Mouse (Mus musculus) CH12.LX (cell line): ENCODE data around the gene Fkbp11. TPM values are rescaled to one million over a fixed set of nuclear protein-coding genes. Genes with fewer than 3 reads are reported as not detected.

Experiments used
- DNase-seq: peaks from one replicate; pipeline ENCODE4 v3.0.0-alpha.2; 2013; ENCODE audit errors: extremely low read depth
- H3K27ac ChIP-seq: 2 replicates; pipeline ENCODE4 v1.5.1; 2012; ENCODE audit warnings: low read depth, mild to moderate bottlenecking, control low read depth, moderate library complexity; ENCODE audit not compliant: insufficient read depth
- H3K27me3 ChIP-seq: replicated peaks from 2 replicates; pipeline ENCODE3; 2012; ENCODE audit warnings: inconsistent platforms
- H3K36me3 ChIP-seq, 2 experiments: replicated peaks in 1 of 2; 2 replicates each; pipeline versions ENCODE3 to v1.6.1; 2012; ENCODE audit warnings: inconsistent platforms in 1 of 2, low read length in 1 of 2, mild to moderate bottlenecking in 1 of 2, mixed read lengths in 1 of 2, moderate library complexity in 1 of 2; ENCODE audit not compliant: control insufficient read depth in 1 of 2, insufficient read depth in 1 of 2
- H3K4me1 ChIP-seq, 2 experiments: 2 replicates each; pipeline ENCODE4 v1.6.1; 2012; ENCODE audit warnings: inconsistent platforms in 1 of 2, moderate library complexity in 1 of 2; ENCODE audit not compliant: insufficient read depth in 2 of 2, control insufficient read depth in 1 of 2
- H3K4me2 ChIP-seq: 2 replicates; pipeline ENCODE4 v1.6.1; 2012; ENCODE audit warnings: low read depth, mild to moderate bottlenecking, control low read depth; ENCODE audit not compliant: poor library complexity, insufficient read depth, severe bottlenecking
- H3K4me3 ChIP-seq, 3 experiments: fragments of 150-350 bp in 1 of 3; sonication (generic) in 1 of 3; replicated peaks in 1 of 3; 2 replicates each; pipeline versions ENCODE3 to v1.5.1; 2011 to 2012; ENCODE audit warnings: low read depth in 2 of 3, low read length in 2 of 3, mild to moderate bottlenecking in 2 of 3, moderate library complexity in 2 of 3, control low read depth in 1 of 3, improper control_type of control experiment in 1 of 3, inconsistent platforms in 1 of 3, mixed read lengths in 1 of 3; ENCODE audit not compliant: poor library complexity in 1 of 3
- H3K79me2 ChIP-seq: replicated peaks from 2 replicates; pipeline ENCODE4 v1.6.1; 2012; ENCODE audit warnings: mild to moderate bottlenecking, moderate library complexity; ENCODE audit not compliant: control insufficient read depth, poor library complexity, insufficient read depth, severe bottlenecking; ENCODE audit errors: extremely low read depth
- H3K9ac ChIP-seq: 2 replicates; pipeline ENCODE4 v1.6.1; 2012; ENCODE audit warnings: low read depth, mild to moderate bottlenecking, control low read depth, moderate library complexity; ENCODE audit not compliant: insufficient read depth
- H3K9me3 ChIP-seq: replicated peaks from 2 replicates; pipeline ENCODE3; 2012; ENCODE audit warnings: low read length, inconsistent platforms, mixed read lengths
- BHLHE40 ChIP-seq: IDR thresholded peaks from 2 replicates; pipeline ENCODE4 v1.6.1; 2011; ENCODE audit warnings: mild to moderate bottlenecking, low read depth, low read length, improper control_type of control experiment
- CHD1 ChIP-seq: IDR thresholded peaks from 2 replicates; pipeline ENCODE4 v1.6.1; 2012; ENCODE audit warnings: low read depth, low read length, improper control_type of control experiment, inconsistent platforms
- CHD2 ChIP-seq: IDR thresholded peaks from 2 replicates; pipeline ENCODE4 v1.6.1; 2011; ENCODE audit warnings: low read length, improper control_type of control experiment
- CTCF ChIP-seq, 2 experiments: IDR thresholded peaks in 1 of 2; conservative IDR thresholded peaks in 1 of 2; 2 replicates each; pipeline ENCODE4 v1.5.1; 2011 to 2012; ENCODE audit warnings: low read depth in 2 of 2, low read length in 2 of 2, improper control_type of control experiment in 1 of 2, inconsistent platforms in 1 of 2, mild to moderate bottlenecking in 1 of 2, moderate library complexity in 1 of 2
- GABPA ChIP-seq: IDR thresholded peaks from 2 replicates; pipeline ENCODE4 v1.6.1; 2012; ENCODE audit warnings: low read depth, low read length, improper control_type of control experiment, inconsistent platforms; ENCODE audit not compliant: insufficient replicate concordance
- IRF4 ChIP-seq: IDR thresholded peaks from 2 replicates; pipeline ENCODE4 v1.6.1; 2014; ENCODE audit warnings: low read depth, mild to moderate bottlenecking, inconsistent platforms, low read length, improper control_type of control experiment
- JUN ChIP-seq: IDR thresholded peaks from 2 replicates; pipeline ENCODE4 v1.6.1; 2011; ENCODE audit warnings: low read depth, mild to moderate bottlenecking, low read length, improper control_type of control experiment, moderate library complexity; ENCODE audit not compliant: insufficient read depth
- KAT2A ChIP-seq: IDR thresholded peaks from 2 replicates; pipeline ENCODE4 v1.6.1; 2012; ENCODE audit warnings: low read length, improper control_type of control experiment, inconsistent platforms; ENCODE audit not compliant: insufficient replicate concordance
- MAX ChIP-seq: IDR thresholded peaks from 2 replicates; pipeline ENCODE4 v1.6.1; 2011; ENCODE audit warnings: low read length, improper control_type of control experiment
- MAZ ChIP-seq: IDR thresholded peaks from 2 replicates; pipeline ENCODE4 v1.6.1; 2012; ENCODE audit warnings: low read depth, mild to moderate bottlenecking, inconsistent platforms, low read length, improper control_type of control experiment, moderate library complexity
- MEF2A ChIP-seq: IDR thresholded peaks from 2 replicates; pipeline ENCODE4 v1.6.1; 2014; ENCODE audit warnings: low read depth, mild to moderate bottlenecking, inconsistent platforms, low read length, improper control_type of control experiment, borderline replicate concordance
- MXI1 ChIP-seq: IDR thresholded peaks from 2 replicates; pipeline ENCODE4 v1.6.1; 2011; ENCODE audit warnings: mild to moderate bottlenecking, low read depth, low read length, improper control_type of control experiment
- MYC ChIP-seq: IDR thresholded peaks from 2 replicates; pipeline ENCODE4 v1.6.1; 2011; ENCODE audit warnings: low read depth, mild to moderate bottlenecking, improper control_type of control experiment, low read length
- NELFE ChIP-seq: IDR thresholded peaks from 2 replicates; pipeline ENCODE4 v1.6.1; 2011; ENCODE audit warnings: low read depth, low read length, improper control_type of control experiment
- NRF1 ChIP-seq: IDR thresholded peaks from 2 replicates; pipeline ENCODE4 v1.6.1; 2014; ENCODE audit warnings: low read depth, mild to moderate bottlenecking, inconsistent platforms, low read length, improper control_type of control experiment, moderate library complexity
- POLR2A ChIP-seq: IDR thresholded peaks from 2 replicates; pipeline ENCODE4 v1.6.1; 2011; ENCODE audit warnings: low read depth, mild to moderate bottlenecking, improper control_type of control experiment, low read length
- RAD21 ChIP-seq: IDR thresholded peaks from 2 replicates; pipeline ENCODE4 v1.6.1; 2011; ENCODE audit warnings: low read depth, mild to moderate bottlenecking, low read length, improper control_type of control experiment, moderate library complexity
- SIN3A ChIP-seq: IDR thresholded peaks from 2 replicates; pipeline ENCODE4 v1.6.1; 2012; ENCODE audit warnings: low read length, improper control_type of control experiment, inconsistent platforms
- SMC3 ChIP-seq: IDR thresholded peaks from 2 replicates; pipeline ENCODE4 v1.6.1; 2011; ENCODE audit warnings: low read depth, low read length, improper control_type of control experiment
- TCF12 ChIP-seq: IDR thresholded peaks from 2 replicates; pipeline ENCODE4 v1.6.1; 2014; ENCODE audit warnings: low read depth, mild to moderate bottlenecking, inconsistent platforms, low read length, improper control_type of control experiment
- UBTF ChIP-seq: IDR thresholded peaks from 2 replicates; pipeline ENCODE4 v1.6.1; 2012; ENCODE audit warnings: low read depth, mild to moderate bottlenecking, inconsistent platforms, low read length, improper control_type of control experiment, moderate library complexity
- USF1 ChIP-seq: IDR thresholded peaks from 2 replicates; pipeline ENCODE4 v1.6.1; 2014; ENCODE audit warnings: low read depth, mild to moderate bottlenecking, inconsistent platforms, low read length, improper control_type of control experiment
- USF2 ChIP-seq: conservative IDR thresholded peaks from 2 replicates; pipeline ENCODE4 v1.6.1; 2011; ENCODE audit warnings: low read depth, low read length, improper control_type of control experiment
- ZC3H11A ChIP-seq: IDR thresholded peaks from 2 replicates; pipeline ENCODE4 v1.6.1; 2012; ENCODE audit warnings: low read depth, mild to moderate bottlenecking, inconsistent platforms, low read length, improper control_type of control experiment
- ZKSCAN1 ChIP-seq: IDR thresholded peaks from 2 replicates; pipeline ENCODE4 v1.6.1; 2012; ENCODE audit warnings: low read depth, inconsistent platforms, low read length, improper control_type of control experiment, borderline replicate concordance
- ZMIZ1 ChIP-seq: IDR thresholded peaks from 2 replicates; pipeline ENCODE4 v1.6.1; 2012; ENCODE audit warnings: low read depth, mild to moderate bottlenecking, inconsistent platforms, low read length, improper control_type of control experiment
- ZNF384 ChIP-seq: IDR thresholded peaks from 2 replicates; pipeline ENCODE4 v1.6.1; 2012; ENCODE audit warnings: low read depth, low read length, improper control_type of control experiment, inconsistent platforms
- dilution Hi-C: fragments of 300-500 bp; cut with MboI; formaldehyde crosslinking; loops from 2 replicates; pipeline ENCODE4 v1.14.3; 2020; ENCODE audit warnings: low sequenced_read_pairs; ENCODE audit not compliant: extremely low pct_unique_long_range_greater_than_20kb, extremely low pct_ligation_motif_present
- in situ Hi-C: fragments of 300-500 bp; cut with MboI; formaldehyde crosslinking; loops from 3 replicates; pipeline ENCODE4 v1.14.3; 2019; ENCODE audit warnings: low sequenced_read_pairs, low pct_ligation_motif_present, low pct_unique_long_range_greater_than_20kb, mixed read lengths
- polyA plus RNA-seq: library from polyadenylated mRNA; unstranded; fragments of >175 nt; gene quantifications from 2 replicates; pipeline ENCODE4 v1.2.1, GENCODE M21; 2012; ENCODE audit warnings: low read depth; ENCODE audit not compliant: insufficient read length
- total RNA-seq, 2 experiments: library from RNA; depleted of rRNA; stranded (reverse); fragments of 300-350 nt in 1 of 2; fragments of >200 nt in 1 of 2; gene quantifications; 2 replicates each; pipeline ENCODE4 v1.2.3; 2012 to 2014

The Fkbp11 gene
- total RNA-seq (2012; rRNA removed) (75.0 and 132 TPM in 2 replicates), total RNA-seq (2014; rRNA removed) (21.0 and 23.4 TPM in 2 replicates), polyA plus RNA-seq (22.2 and 27.6 TPM in 2 replicates)

DNA sequence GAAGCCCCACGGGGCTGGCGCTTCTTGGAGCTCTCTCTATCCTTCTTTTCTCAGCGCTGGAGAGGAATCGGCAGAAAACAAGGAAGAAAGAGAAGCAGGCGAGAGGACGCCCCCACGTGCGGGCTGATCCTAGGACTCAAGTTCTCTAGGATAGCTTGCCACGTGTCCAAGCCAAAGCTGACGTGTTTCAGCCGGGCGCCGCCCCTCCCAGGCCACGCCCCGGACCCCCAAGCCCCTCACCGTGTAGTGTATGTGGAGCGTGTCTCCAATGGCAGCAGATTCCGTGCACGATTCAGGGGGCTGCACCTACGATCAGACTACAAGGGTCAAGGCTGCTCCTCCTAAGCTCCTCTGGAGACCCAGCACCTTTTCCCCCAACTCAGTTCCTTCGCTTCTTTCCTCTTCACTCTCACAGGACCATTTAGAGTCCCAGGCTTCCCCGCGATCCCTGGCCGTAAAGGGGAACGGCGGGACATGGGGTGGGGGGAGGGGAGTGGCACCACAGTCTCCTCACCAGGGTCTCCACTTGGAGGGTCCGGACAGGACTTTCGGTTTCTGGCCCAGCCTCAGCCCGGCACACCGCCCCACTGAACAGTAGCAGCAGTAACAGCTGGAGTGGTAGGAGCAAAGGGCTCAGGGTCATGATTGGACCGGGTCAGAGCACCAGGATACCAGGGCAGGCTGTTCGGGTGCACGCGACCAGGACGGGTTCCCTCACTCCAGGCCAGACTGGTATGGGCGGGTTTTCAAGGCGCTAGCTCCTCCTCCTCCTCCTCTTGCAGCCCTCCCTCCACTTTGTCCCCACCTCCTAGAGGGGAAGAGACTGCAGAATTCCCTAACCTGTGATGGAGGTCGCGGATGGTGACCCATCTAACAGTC is at the start of gene Fkbp11:
Fkbp11 (minus strand) TSS at position 756 of the 879 bp plus-strand sequence.
- H3K36me3 ChIP-seq, result peaks cover 0 to 13% of the 10 kb centered on the region in 2 experiments
- peak within 1 kb of the TSS; percentile 41 for H3K4me2 ChIP-seq
- H3K4me3 ChIP-seq, result peak within 1 kb of the TSS; percentile 54 to 79 (median 63)
- H3K27me3 ChIP-seq, result no peaks in the 10 kb centered on the region
- H3K27ac ChIP-seq, result no peak within 1 kb of the TSS
- no peaks in the 10 kb centered on the region for H3K9me3 ChIP-seq
- no peak for DNase-seq
- H3K4me1 ChIP-seq, result peaks cover 3 to 14% of the 10 kb centered on the region in 2 experiments
- no peak for TF ChIP-seq KAT2A
- TF ChIP-seq SIN3A, result 0 out of 2 replicates have a peak, but pooled peaks have one; percentile 37
- TF ChIP-seq MYC, result peak; percentile 95
- peak; percentile 45; the same call in 1 of the 2 replicates for TF ChIP-seq NELFE
- 0 out of 2 replicates have a peak, but pooled peaks have one; percentile 45 for TF ChIP-seq MAZ
- peak; percentile 56 for TF ChIP-seq POLR2A
- TF ChIP-seq MAX, result peak; percentile 94
- TF ChIP-seq BHLHE40, result peak; percentile 72
- no peak for TF ChIP-seq CTCF (conservative IDR thresholded peaks at IDR 0.05 in 1 of 2, IDR thresholded peaks at IDR 0.05 in 1 of 2; ENCODE audit: low read depth in 2 of 2, low read length in 2 of 2)
- TF ChIP-seq TCF12, result 0 out of 2 replicates have a peak, but pooled peaks have one; percentile 25
- no peak for TF ChIP-seq ZMIZ1
- TF ChIP-seq MXI1, result peak; percentile 98
- TF ChIP-seq ZNF384, result no peak
- TF ChIP-seq USF1, result peak; percentile 58
- TF ChIP-seq CHD2, result no peak
- TF ChIP-seq, all 38 proteins: peak for 10
- dilution Hi-C loops, result no loop called here
- in situ Hi-C loops, result no loop called here
- no peaks in the 10 kb centered on the region for H3K79me2 ChIP-seq
- H3K9ac ChIP-seq, result peak within 1 kb of the TSS; percentile 49

DNA sequence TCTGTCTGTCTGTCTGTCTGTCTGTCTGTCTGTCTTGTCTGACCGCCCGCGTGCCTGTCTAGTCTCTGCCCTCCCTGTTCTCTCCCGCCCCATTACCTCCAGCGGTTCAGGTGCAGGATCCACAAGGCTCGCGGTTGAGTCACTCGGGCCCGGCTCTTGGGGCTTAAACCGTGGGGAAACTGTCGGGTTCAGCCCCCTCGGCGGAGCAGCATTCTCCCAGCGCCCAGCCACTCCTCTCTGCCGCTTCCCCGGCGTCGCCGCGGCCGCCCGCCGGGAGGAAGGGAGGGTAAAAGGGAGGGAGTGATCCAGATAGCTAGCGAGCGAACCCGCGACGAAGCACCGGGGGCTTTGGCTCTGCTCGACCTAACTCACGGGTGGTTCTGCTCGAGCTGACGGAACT is 49.8 kb upstream of the Fkbp11 start, which contains the start of gene Wnt10b:
Wnt10b (minus strand) TSS at position 389 of the 400 bp plus-strand sequence.
- no peaks in the 10 kb centered on the region for H3K9me3 ChIP-seq
- H3K4me1 ChIP-seq, result peaks cover 15 to 55% of the 10 kb centered on the region in 2 experiments
- in situ Hi-C loops, result no loop called here
- H3K27me3 ChIP-seq, result peaks cover 2% of the 10 kb centered on the region
- H3K79me2 ChIP-seq, result no peaks in the 10 kb centered on the region
- H3K27ac ChIP-seq, result peak within 1 kb of the TSS; percentile 83; the same call in 1 of the 2 replicates
- peak within 1 kb of the TSS; percentile 45 for H3K4me2 ChIP-seq
- peaks cover 3 to 16% of the 10 kb centered on the region in 2 experiments for H3K36me3 ChIP-seq
- dilution Hi-C loops, result no loop called here
- H3K9ac ChIP-seq, result peak within 1 kb of the TSS; percentile 42; the same call in 1 of the 2 replicates
- DNase-seq, result no peak
- TF ChIP-seq JUN (no peak), UBTF (0 out of 2 replicates have a peak, but pooled peaks have one; percentile 55), MXI1 (peak; percentile 1; the same call in 1 of the 2 replicates), RAD21 (no peak), KAT2A (no peak), GABPA (no peak), SIN3A (0 out of 2 replicates have a peak, but pooled peaks have one; percentile 49), CTCF (conservative IDR thresholded peaks at IDR 0.05 in 1 of 2, IDR thresholded peaks at IDR 0.05 in 1 of 2; ENCODE audit: low read depth in 2 of 2, low read length in 2 of 2) (no peak), ZKSCAN1 (no peak), ZC3H11A (no peak), MEF2A (no peak), CHD1 (no peak), TCF12 (no peak), CHD2 (no peak), USF2 (no peak), SMC3 (no peak), ZMIZ1 (no peak), NRF1 (no peak), IRF4 (no peak)
- TF ChIP-seq, all 38 proteins: peak for 3
- peak within 1 kb of the TSS; percentile 57 to 64 (median 62) for H3K4me3 ChIP-seq
